Mouse (Mus musculus) ES-E14 (cell line): ENCODE measurements around the gene Zfp523.

ENCODE experiments used
- ZC3H11A ChIP-seq: IDR thresholded peaks from 2 replicates; pipeline ENCODE4 v1.6.1; 2012; ENCODE audit warnings: low read depth, mild to moderate bottlenecking, inconsistent platforms, low read length, borderline replicate concordance
- ZNF384 ChIP-seq: IDR thresholded peaks from 2 replicates; pipeline ENCODE4 v1.6.1; 2012; ENCODE audit warnings: low read depth, low read length, inconsistent platforms

- no peak for TF ChIP-seq ZNF384
- TF ChIP-seq ZC3H11A: no peak
Observed at GRCm38 (mm10) chr17:28161310-28161881, 15.5 kb upstream of the Zfp523 start.
